10 mouse cellular contexts compared by ENCODE assay signal in genomic region chr17:27121266-27121665, GRCm38 (mm10). TPM values are rescaled to one million over a fixed set of nuclear protein-coding genes. Genes with fewer than 3 reads are reported as not detected.
A peak's percentile ranks its signal among the peaks of the same experiment; 100 is the strongest.
DNase-seq lines count a peak whose midpoint lies in the region; ATAC-seq and TF ChIP-seq lines count a peak whose summit lies in the region.
"Had no signal": no experiment of that assay in that cellular context is flagged by ENCODE, and none has a peak within 500 bp of the region (broad histone marks: within the 10 kb centered on the region; RNA-seq: fewer than 3 reads in every experiment).

No protein-coding gene starts in this region.

- no peak for ATAC-seq in forebrain, postnatal 0 days
- ATAC-seq in neural tube, embryonic 11.5 days (ENCODE audit: insufficient read depth, low FRiP score, low TSS enrichment), result no peak

- DNase-seq in left cerebral cortex, postnatal 4 days, result peak; percentile 45
- no peak for DNase-seq in left cerebral cortex, adult 11 months (ENCODE audit: low spot score)
- DNase-seq in embryonic facial prominence, embryonic 10.5 days (ENCODE audit: low spot score), result no peak
- no peak for DNase-seq in forebrain, postnatal 0 days
- DNase-seq in neural tube, embryonic 11.5 days (ENCODE audit: low spot score), result no peak
- no peak for DNase-seq in Muller cell, postnatal 12 days (ENCODE audit: inconsistent ontology term)
- no peak for DNase-seq in urinary bladder, adult 18-20 months (ENCODE audit: low spot score in 2 of 2)
- DNase-seq in gastrocnemius, postnatal 25 days, result no peak

- H3K9ac ChIP-seq in forebrain, postnatal 0 days, result 0 out of 2 replicates have a peak overlapping the region, but pooled peaks have one; percentile 22
- H3K9ac ChIP-seq in neural tube, embryonic 11.5 days (ENCODE audit: low read length), result peak overlapping the region; percentile 26
- H3K9ac ChIP-seq: hindbrain, embryonic 15.5 days had no signal

- H3K4me2 ChIP-seq in forebrain, postnatal 0 days (ENCODE audit: low read depth), result peak overlapping the region; percentile 9; the same call in 1 of the 2 replicates
- H3K4me2 ChIP-seq in neural tube, embryonic 11.5 days (ENCODE audit: low read depth), result no peak overlapping the region

- H3K36me3 ChIP-seq in embryonic facial prominence, embryonic 10.5 days (replicated peaks), result peaks cover 74% of the 10 kb centered on the region
- H3K36me3 ChIP-seq in forebrain, postnatal 0 days (ENCODE audit: insufficient read depth), result peaks cover 28% of the 10 kb centered on the region; the same call in 1 of the 2 replicates
- H3K36me3 ChIP-seq in neural tube, embryonic 11.5 days (ENCODE audit: control insufficient read depth, insufficient read depth, low read length), result peaks cover 4% of the 10 kb centered on the region

- peak; percentile 37; the same call in 1 of the 2 replicates for TF ChIP-seq CTCF in forebrain, postnatal 0 days (IDR thresholded peaks at IDR 0.05; ENCODE audit: low read depth)

- H3K4me1 ChIP-seq in embryonic facial prominence, embryonic 10.5 days, result peaks cover 28% of the 10 kb centered on the region
- H3K4me1 ChIP-seq in forebrain, postnatal 0 days (ENCODE audit: insufficient read depth), result peaks cover 17% of the 10 kb centered on the region; the same call in 1 of the 2 replicates
- peaks cover 16% of the 10 kb centered on the region for H3K4me1 ChIP-seq in neural tube, embryonic 11.5 days (ENCODE audit: control insufficient read depth, insufficient read depth, low read length)

- H3K9me3 ChIP-seq in embryonic facial prominence, embryonic 10.5 days, result 0 out of 2 replicates have a peak, but pooled peaks cover 5% of the 10 kb centered on the region
- H3K9me3 ChIP-seq in forebrain, postnatal 0 days (ENCODE audit: low read length), result no peaks in the 10 kb centered on the region
- H3K9me3 ChIP-seq in neural tube, embryonic 11.5 days (ENCODE audit: control insufficient read depth, low read length), result no peaks in the 10 kb centered on the region
- H3K9me3 ChIP-seq: hindbrain, embryonic 15.5 days had no signal

- H3K27ac ChIP-seq in embryonic facial prominence, embryonic 10.5 days (replicated peaks), result 0 out of 2 replicates have a peak overlapping the region, but pooled peaks have one; percentile 21
- H3K27ac ChIP-seq in forebrain, postnatal 0 days (ENCODE audit: low read depth, low read length), result no peak overlapping the region
- H3K27ac ChIP-seq in neural tube, embryonic 11.5 days (ENCODE audit: low read depth, low read length), result no peak overlapping the region

- H3K4me3 ChIP-seq in embryonic facial prominence, embryonic 10.5 days, result peak overlapping the region; percentile 2; the same call in 1 of the 2 replicates
- no peak overlapping the region for H3K4me3 ChIP-seq in forebrain, postnatal 0 days (ENCODE audit: low read depth, low read length)
- no peak overlapping the region for H3K4me3 ChIP-seq in neural tube, embryonic 11.5 days (ENCODE audit: low read depth, low read length)
- H3K4me3 ChIP-seq: hindbrain, embryonic 15.5 days had no signal

- no peaks in the 10 kb centered on the region for H3K27me3 ChIP-seq in embryonic facial prominence, embryonic 10.5 days (replicated peaks; ENCODE audit: low read depth, poor library complexity, severe bottlenecking)
- H3K27me3 ChIP-seq in forebrain, postnatal 0 days (ENCODE audit: insufficient read depth, low read length), result no peaks in the 10 kb centered on the region
- H3K27me3 ChIP-seq in neural tube, embryonic 11.5 days (ENCODE audit: control insufficient read depth, insufficient read depth, low read length), result no peaks in the 10 kb centered on the region
- H3K27me3 ChIP-seq: hindbrain, embryonic 15.5 days had no signal

- 54% methylated on average over 14 of the region's 14 CpGs for WGBS in embryonic facial prominence, embryonic 10.5 days
- WGBS in forebrain, postnatal 0 days, result 41% methylated on average over 14 of the region's 14 CpGs
- WGBS in neural tube, embryonic 11.5 days, result 40% methylated on average over 14 of the region's 14 CpGs

- intact Hi-C loops in left cerebral cortex, postnatal 4 days (cut with DNase I), result no loop called here

RNA-seq across cellular contexts. Expression of gene Uqcc2, which starts 12.4 kb away (rescaled TPM):
- 100 to 1,000 TPM; 170 to 186 TPM for total RNA-seq in left cerebral cortex, postnatal 4 days (2021)
- 407 and 410 TPM in 2 replicates for polyA plus RNA-seq in embryonic facial prominence, embryonic 10.5 days (2016; fragmentation: Nextera tagmentation; extraction: Ambion mirVana)
- total RNA-seq in forebrain, postnatal 0 days (2014; rRNA removed), result 214 and 330 TPM in 2 replicates
- 388 and 459 TPM in 2 replicates for polyA plus RNA-seq in forebrain, postnatal 0 days (2015; fragmentation: Nextera tagmentation; extraction: Ambion mirVana)
- polyA plus RNA-seq in neural tube, embryonic 11.5 days (2014; fragmentation: Nextera tagmentation; extraction: Ambion mirVana), result 345 and 346 TPM in 2 replicates
- 100 to 1,000 TPM; 356 to 366 TPM for total RNA-seq in gastrocnemius, postnatal 25 days (2021)

RNA-seq across cellular contexts. Expression of gene Ip6k3, which starts 46.3 kb away (rescaled TPM):
- not detected for total RNA-seq in left cerebral cortex, postnatal 4 days (2021)
- polyA plus RNA-seq in embryonic facial prominence, embryonic 10.5 days (2016; fragmentation: Nextera tagmentation; extraction: Ambion mirVana), result not detected in 2 replicates
- total RNA-seq in forebrain, postnatal 0 days (2014; rRNA removed), result 0.08 TPM in 1 of 2 replicates, not detected in the other
- 0.06 TPM in 2 replicates for polyA plus RNA-seq in forebrain, postnatal 0 days (2015; fragmentation: Nextera tagmentation; extraction: Ambion mirVana)
- polyA plus RNA-seq in neural tube, embryonic 11.5 days (2014; fragmentation: Nextera tagmentation; extraction: Ambion mirVana), result 0.25 and 0.26 TPM in 2 replicates
- 10 to 100 TPM; 73.4 to 94.9 TPM for total RNA-seq in gastrocnemius, postnatal 25 days (2021)
- total RNA-seq: layer of hippocampus, postnatal 10 days had no signal

Comparison
In these comparisons a context has a peak if more than half of its experiments do, and no peak if none do; other contexts are left out.
1. RNA of gene Ip6k3, which starts 46.3 kb away (total RNA-seq): 73.4 to 94.9 TPM in gastrocnemius, postnatal 25 days; not detected in left cerebral cortex, postnatal 4 days and 0.08 TPM in forebrain, postnatal 0 days; every median in the first group is over 10 times any median in the second.